Mouse (Mus musculus) CH12.LX (cell line): Measurements from ENCODE around the gene Gm42421.

ENCODE experiments used
- CTCF ChIP-seq, 2 experiments: IDR thresholded peaks in 1 of 2; conservative IDR thresholded peaks in 1 of 2; 2 replicates each; pipeline ENCODE4 v1.5.1; 2011 to 2012; ENCODE audit warnings: low read depth in 2 of 2, low read length in 2 of 2, improper control_type of control experiment in 1 of 2, inconsistent platforms in 1 of 2, mild to moderate bottlenecking in 1 of 2, moderate library complexity in 1 of 2
- ELF1 ChIP-seq: IDR thresholded peaks from 2 replicates; pipeline ENCODE4 v1.6.1; 2014; ENCODE audit warnings: low read depth, mild to moderate bottlenecking, inconsistent platforms, low read length, improper control_type of control experiment
- EP300 ChIP-seq: IDR thresholded peaks from 2 replicates; pipeline ENCODE4 v1.6.1; 2011; ENCODE audit warnings: low read length, improper control_type of control experiment
- JUN ChIP-seq: IDR thresholded peaks from 2 replicates; pipeline ENCODE4 v1.6.1; 2011; ENCODE audit warnings: low read depth, mild to moderate bottlenecking, low read length, improper control_type of control experiment, moderate library complexity; ENCODE audit not compliant: insufficient read depth
- POLR2A ChIP-seq: IDR thresholded peaks from 2 replicates; pipeline ENCODE4 v1.6.1; 2011; ENCODE audit warnings: low read depth, mild to moderate bottlenecking, improper control_type of control experiment, low read length
- POLR2AphosphoS2 ChIP-seq: IDR thresholded peaks from 2 replicates; pipeline ENCODE4 v1.6.1; 2011; ENCODE audit warnings: low read depth, low read length, improper control_type of control experiment
- ZNF384 ChIP-seq: IDR thresholded peaks from 2 replicates; pipeline ENCODE4 v1.6.1; 2012; ENCODE audit warnings: low read depth, low read length, improper control_type of control experiment, inconsistent platforms

GRCm38 (mm10) chr5:143902111-143902510 lies 25.9 kb upstream of the Gm42421 start:
- TF ChIP-seq POLR2A = no peak
- no peak for TF ChIP-seq CTCF (conservative IDR thresholded peaks at IDR 0.05 in 1 of 2, IDR thresholded peaks at IDR 0.05 in 1 of 2; ENCODE audit: low read depth in 2 of 2, low read length in 2 of 2)
- no peak for TF ChIP-seq ELF1
- no peak for TF ChIP-seq POLR2AphosphoS2
- TF ChIP-seq JUN = no peak
- TF ChIP-seq EP300 = no peak
- no peak for TF ChIP-seq ZNF384
